In the genomic region with DNA sequence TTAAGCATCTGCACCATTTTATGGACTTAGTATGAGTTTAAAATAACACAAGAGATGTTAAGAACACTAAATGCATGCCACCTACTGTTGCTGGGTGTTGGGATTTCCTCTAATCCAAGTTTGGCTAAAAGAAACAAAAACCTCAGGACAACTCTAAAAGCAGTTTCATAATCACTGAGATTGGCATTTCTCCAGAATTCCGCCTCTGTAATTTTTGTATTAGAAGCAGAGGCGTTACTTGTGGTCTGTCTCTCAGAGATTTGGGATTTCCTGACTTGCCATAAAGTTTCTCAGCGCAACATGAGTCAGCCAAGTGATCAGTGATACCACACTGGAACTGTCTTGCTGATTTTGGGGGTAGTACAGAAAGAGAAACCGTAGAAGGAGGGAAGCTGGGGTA, we compare ENCODE assay signal across 18 mouse cellular contexts.
DNase-seq lines count a peak whose midpoint lies in the region; ATAC-seq lines count a peak whose summit lies in the region.
"Had no signal": no experiment of that assay in that cellular context is flagged by ENCODE, and none has a peak within 500 bp of the region (broad histone marks: within the 10 kb centered on the region; RNA-seq: fewer than 3 reads in every experiment).

No protein-coding gene starts in this region.

- no peak for ATAC-seq in megakaryocyte-erythroid progenitor cell, adult 5-6 weeks (replicated peaks; ENCODE audit: low FRiP score, low TSS enrichment, poor library complexity, severe bottlenecking)
- ATAC-seq: forebrain, embryonic 16.5 days; intestine, embryonic 15.5 days had no signal

- peak; percentile 4 to 9 for DNase-seq in heart, adult 18-20 months
- no peak for DNase-seq in heart, adult 11 months
- peak; percentile 4 for DNase-seq in right cerebral cortex, adult 18-20 months
- DNase-seq in right cerebral cortex, postnatal 14 days = no peak
- DNase-seq in brain, adult 2 months (ENCODE audit: low read depth, low spot score) = peak; percentile 17
- DNase-seq in skeletal muscle tissue, adult 2 months (ENCODE audit: low read depth, low spot score) = peak; percentile 18
- DNase-seq in urinary bladder, adult 2 months (ENCODE audit: low spot score) = no peak
- DNase-seq: cerebellum, adult 11-12 months; cerebellum, postnatal 10 days; gastrocnemius, postnatal 36 days; kidney, postnatal 4 days; layer of hippocampus, adult 9-11 months; liver; right cerebral cortex, postnatal 25 days; thymus, postnatal 36 days had no signal

Comparison
In these comparisons a context has a peak if more than half of its experiments do, and no peak if none do; other contexts are left out.
1. DNase-seq: peak in heart, adult 18-20 months (2 of 2), right cerebral cortex, adult 18-20 months (single experiment), brain, adult 2 months (single experiment) and skeletal muscle tissue, adult 2 months (single experiment); none in heart, adult 11 months (single experiment), right cerebral cortex, postnatal 14 days (single experiment) and urinary bladder, adult 2 months (single experiment).